Mouse (Mus musculus): ENCODE measurements around the gene Grn. TPM values are rescaled to one million over a fixed set of nuclear protein-coding genes. Genes with fewer than 3 reads are reported as not detected.
A peak's percentile ranks its signal among the peaks of the same experiment; 100 is the strongest.

Gene Grn
- total and polyA plus RNA-seq, 3 experiments, result 83.4 to 119 (median 86.9) TPM

GRCm38 (mm10) chr11:102424666-102425065 is 5.4 kb upstream of the Grn start:
- WGBS, result 82% methylated on average over 6 of the region's 6 CpGs
- Histone ChIP-seq H3K9ac (ENCODE audit: low read depth, low read length) (no peak overlapping the region), H3K4me1 (ENCODE audit: control insufficient read depth, insufficient read depth, low read length) (no peaks in the 10 kb centered on the region), H3K36me3 (ENCODE audit: control insufficient read depth, insufficient read depth, low read length) (no peaks in the 10 kb centered on the region), H3K79me2 (replicated peaks; ENCODE audit: control insufficient read depth, insufficient read depth, low read length) (no peaks in the 10 kb centered on the region), H3K27ac (no peak overlapping the region), H3K4me3 (no peak overlapping the region), H3K27me3 (ENCODE audit: control insufficient read depth, insufficient read depth, low read length) (no peaks in the 10 kb centered on the region)
- intact Hi-C loops (cut with DNase I), result no loop called here
- DNase-seq, result peak in 1 of 2 experiments; percentile 7
- TF ChIP-seq POLR2A (IDR thresholded peaks at IDR 0.05; ENCODE audit: insufficient read depth, low read depth, low read length) (no peak), CTCF (IDR thresholded peaks at IDR 0.05) (no peak)

GRCm38 (mm10) chr11:102425555-102426316 is 4.4 kb upstream of the Grn start:
- intact Hi-C loops (cut with DNase I), result no loop called here
- no peaks in the 10 kb centered on the region for H3K36me3 ChIP-seq (ENCODE audit: control insufficient read depth, insufficient read depth, low read length)
- DNase-seq, result peak in 1 of 2 experiments; percentile 20
- no peaks in the 10 kb centered on the region for H3K27me3 ChIP-seq (ENCODE audit: control insufficient read depth, insufficient read depth, low read length)
- no peak overlapping the region for H3K4me3 ChIP-seq
- no peaks in the 10 kb centered on the region; the same call in 1 of the 2 replicates for H3K4me1 ChIP-seq (ENCODE audit: control insufficient read depth, insufficient read depth, low read length)
- H3K27ac ChIP-seq, result no peak overlapping the region
- 48% methylated on average over 8 of the region's 8 CpGs for whole genome bisulfite sequencing
- H3K9ac ChIP-seq (ENCODE audit: low read depth, low read length), result no peak overlapping the region
- no peaks in the 10 kb centered on the region for H3K79me2 ChIP-seq (replicated peaks; ENCODE audit: control insufficient read depth, insufficient read depth, low read length)
- no peak for TF ChIP-seq EP300 (IDR thresholded peaks at IDR 0.05; ENCODE audit: insufficient read depth, low read depth, low read length)
- TF ChIP-seq CTCF (IDR thresholded peaks at IDR 0.05), result no peak
- TF ChIP-seq POLR2A (IDR thresholded peaks at IDR 0.05; ENCODE audit: insufficient read depth, low read depth, low read length), result no peak

GRCm38 (mm10) chr11:102428981-102429540 is 1.1 kb upstream of the Grn start:
- Histone ChIP-seq H3K4me3 (no peak overlapping the region), H3K27ac (no peak overlapping the region; the same call in none of the 2 replicates), H3K4me1 (ENCODE audit: control insufficient read depth, insufficient read depth, low read length) (peaks cover 11% of the 10 kb centered on the region), H3K27me3 (ENCODE audit: control insufficient read depth, insufficient read depth, low read length) (no peaks in the 10 kb centered on the region), H3K79me2 (replicated peaks; ENCODE audit: control insufficient read depth, insufficient read depth, low read length) (no peaks in the 10 kb centered on the region), H3K36me3 (ENCODE audit: control insufficient read depth, insufficient read depth, low read length) (no peaks in the 10 kb centered on the region), H3K9ac (ENCODE audit: low read depth, low read length) (no peak overlapping the region)
- no peak for TF ChIP-seq CTCF (IDR thresholded peaks at IDR 0.05)
- 0 out of 2 replicates have a peak, but pooled peaks have one; percentile 13 for TF ChIP-seq EP300 (IDR thresholded peaks at IDR 0.05; ENCODE audit: insufficient read depth, low read depth, low read length)
- TF ChIP-seq POLR2A (IDR thresholded peaks at IDR 0.05; ENCODE audit: insufficient read depth, low read depth, low read length), result no peak
- intact Hi-C loops (cut with DNase I), result no loop called here
- peak in 1 of 2 experiments; percentile 33 for DNase-seq
- WGBS, result 60% methylated on average over 8 of the region's 8 CpGs

GRCm38 (mm10) chr11:102429551-102429950 is 564 bp upstream of the Grn start:
- Histone ChIP-seq H3K27me3 (ENCODE audit: control insufficient read depth, insufficient read depth, low read length) (no peaks in the 10 kb centered on the region), H3K4me1 (ENCODE audit: control insufficient read depth, insufficient read depth, low read length) (peaks cover 13% of the 10 kb centered on the region), H3K79me2 (replicated peaks; ENCODE audit: control insufficient read depth, insufficient read depth, low read length) (no peaks in the 10 kb centered on the region), H3K27ac (peak overlapping the region; percentile 98), H3K9ac (ENCODE audit: low read depth, low read length) (peak overlapping the region; percentile 61; the same call in 1 of the 2 replicates), H3K4me3 (peak overlapping the region; percentile 91), H3K36me3 (ENCODE audit: control insufficient read depth, insufficient read depth, low read length) (no peaks in the 10 kb centered on the region)
- intact Hi-C loops (cut with DNase I), result no loop called here
- 23% methylated on average over 3 of the region's 3 CpGs for WGBS
- no peak for TF ChIP-seq POLR2A (IDR thresholded peaks at IDR 0.05; ENCODE audit: insufficient read depth, low read depth, low read length)
- TF ChIP-seq EP300 (IDR thresholded peaks at IDR 0.05; ENCODE audit: insufficient read depth, low read depth, low read length), result no peak
- TF ChIP-seq CTCF (IDR thresholded peaks at IDR 0.05), result no peak
- no peak for DNase-seq

GRCm38 (mm10) chr11:102431018-102431645 is 1.0 kb downstream of the Grn start:
- peak overlapping the region; percentile 61 for H3K9ac ChIP-seq (ENCODE audit: low read depth, low read length)
- peak overlapping the region; percentile 91 for H3K4me3 ChIP-seq
- H3K4me1 ChIP-seq (ENCODE audit: control insufficient read depth, insufficient read depth, low read length), result peaks cover 13% of the 10 kb centered on the region
- peak; percentile 84 for DNase-seq
- H3K27me3 ChIP-seq (ENCODE audit: control insufficient read depth, insufficient read depth, low read length), result no peaks in the 10 kb centered on the region
- intact Hi-C loops (cut with DNase I), result no loop called here
- peak overlapping the region; percentile 98 for H3K27ac ChIP-seq
- TF ChIP-seq EP300 (IDR thresholded peaks at IDR 0.05; ENCODE audit: insufficient read depth, low read depth, low read length), result peak; percentile 46; the same call in 1 of the 2 replicates
- no peak for TF ChIP-seq POLR2A (IDR thresholded peaks at IDR 0.05; ENCODE audit: insufficient read depth, low read depth, low read length)
- TF ChIP-seq CTCF (IDR thresholded peaks at IDR 0.05), result peak; percentile 88
- WGBS, result 0% methylated on average over 7 of the region's 7 CpGs
- H3K79me2 ChIP-seq (replicated peaks; ENCODE audit: control insufficient read depth, insufficient read depth, low read length), result no peaks in the 10 kb centered on the region
- no peaks in the 10 kb centered on the region for H3K36me3 ChIP-seq (ENCODE audit: control insufficient read depth, insufficient read depth, low read length)

Measured in heart, adult 2 months (tissue).